Mouse (Mus musculus): ENCODE results near the gene Tnrc6c. TPM values are rescaled to one million over a fixed set of nuclear protein-coding genes. Genes with fewer than 3 reads are reported as not detected.

The Tnrc6c gene
- polyA plus RNA-seq, 1 experiment, result 14.9 TPM

- Histone ChIP-seq H3K27ac (ENCODE audit: insufficient read depth, low read depth, low read length) (no peak overlapping the region), H3K4me1 (ENCODE audit: control insufficient read depth, insufficient read depth, low read length) (0 out of 2 replicates have a peak, but pooled peaks cover 7% of the 10 kb centered on the region), H3K36me3 (ENCODE audit: control insufficient read depth, insufficient read depth, low read length) (no peaks in the 10 kb centered on the region), H3K27me3 (replicated peaks; ENCODE audit: control insufficient read depth, insufficient read depth, low read length) (no peaks in the 10 kb centered on the region), H3K4me3 (ENCODE audit: insufficient read depth, low read depth, low read length) (no peak overlapping the region)
- no peak for TF ChIP-seq CTCF (conservative IDR thresholded peaks at IDR 0.05; ENCODE audit: insufficient read depth, insufficient read length, low read depth, low read length)
- DNase-seq, result no peak
Observed at GRCm38 (mm10) chr11:117663810-117664139, 9.7 kb downstream of the Tnrc6c start.

- 69% methylated on average over 3 of the region's 3 CpGs for WGBS
- H3K27me3 ChIP-seq (replicated peaks; ENCODE audit: control insufficient read depth, insufficient read depth, low read length), result no peaks in the 10 kb centered on the region
- no peaks in the 10 kb centered on the region for H3K36me3 ChIP-seq (ENCODE audit: control insufficient read depth, insufficient read depth, low read length)
- TF ChIP-seq POLR2A (IDR thresholded peaks at IDR 0.05; ENCODE audit: low read depth, low read length) (no peak), CTCF (conservative IDR thresholded peaks at IDR 0.05; ENCODE audit: insufficient read depth, insufficient read length, low read depth, low read length) (no peak)
- H3K4me3 ChIP-seq (ENCODE audit: insufficient read depth, low read depth, low read length), result no peak overlapping the region
- no peak overlapping the region for H3K27ac ChIP-seq (ENCODE audit: insufficient read depth, low read depth, low read length)
- DNase-seq, result no peak
- H3K4me1 ChIP-seq (ENCODE audit: control insufficient read depth, insufficient read depth, low read length), result 0 out of 2 replicates have a peak, but pooled peaks cover 7% of the 10 kb centered on the region
Observed at GRCm38 (mm10) chr11:117665189-117665588, 11.1 kb downstream of the Tnrc6c start.

- no peaks in the 10 kb centered on the region for H3K36me3 ChIP-seq (ENCODE audit: control insufficient read depth, insufficient read depth, low read length)
- H3K4me1 ChIP-seq (ENCODE audit: control insufficient read depth, insufficient read depth, low read length), result 0 out of 2 replicates have a peak, but pooled peaks cover 7% of the 10 kb centered on the region
- H3K27ac ChIP-seq (ENCODE audit: insufficient read depth, low read depth, low read length), result no peak overlapping the region
- no peak for DNase-seq
- no peak overlapping the region for H3K4me3 ChIP-seq (ENCODE audit: insufficient read depth, low read depth, low read length)
- no peaks in the 10 kb centered on the region for H3K27me3 ChIP-seq (replicated peaks; ENCODE audit: control insufficient read depth, insufficient read depth, low read length)
- TF ChIP-seq POLR2A (IDR thresholded peaks at IDR 0.05; ENCODE audit: low read depth, low read length) (no peak), CTCF (conservative IDR thresholded peaks at IDR 0.05; ENCODE audit: insufficient read depth, insufficient read length, low read depth, low read length) (no peak)
Observed at GRCm38 (mm10) chr11:117666563-117666962, 12.5 kb downstream of the Tnrc6c start.

GRCm38 (mm10) chr11:117667152-117667551 lies 13.1 kb downstream of the Tnrc6c start:
- Histone ChIP-seq H3K27me3 (replicated peaks; ENCODE audit: control insufficient read depth, insufficient read depth, low read length) (no peaks in the 10 kb centered on the region), H3K4me3 (ENCODE audit: insufficient read depth, low read depth, low read length) (no peak overlapping the region), H3K36me3 (ENCODE audit: control insufficient read depth, insufficient read depth, low read length) (no peaks in the 10 kb centered on the region), H3K4me1 (ENCODE audit: control insufficient read depth, insufficient read depth, low read length) (0 out of 2 replicates have a peak, but pooled peaks cover 7% of the 10 kb centered on the region), H3K27ac (ENCODE audit: insufficient read depth, low read depth, low read length) (no peak overlapping the region)
- no peak for TF ChIP-seq CTCF (conservative IDR thresholded peaks at IDR 0.05; ENCODE audit: insufficient read depth, insufficient read length, low read depth, low read length)
- no peak for TF ChIP-seq POLR2A (IDR thresholded peaks at IDR 0.05; ENCODE audit: low read depth, low read length)
- 87% methylated on average over 5 of the region's 5 CpGs for WGBS
- DNase-seq, result no peak

- Histone ChIP-seq H3K27me3 (replicated peaks; ENCODE audit: control insufficient read depth, insufficient read depth, low read length) (no peaks in the 10 kb centered on the region), H3K4me1 (ENCODE audit: control insufficient read depth, insufficient read depth, low read length) (0 out of 2 replicates have a peak, but pooled peaks cover 7% of the 10 kb centered on the region), H3K36me3 (ENCODE audit: control insufficient read depth, insufficient read depth, low read length) (no peaks in the 10 kb centered on the region), H3K4me3 (ENCODE audit: insufficient read depth, low read depth, low read length) (no peak overlapping the region), H3K27ac (ENCODE audit: insufficient read depth, low read depth, low read length) (no peak overlapping the region)
- 36% methylated on average over 5 of the region's 5 CpGs for WGBS
- TF ChIP-seq CTCF (conservative IDR thresholded peaks at IDR 0.05; ENCODE audit: insufficient read depth, insufficient read length, low read depth, low read length), result no peak
- TF ChIP-seq POLR2A (IDR thresholded peaks at IDR 0.05; ENCODE audit: low read depth, low read length), result no peak
- no peak for DNase-seq
Observed at GRCm38 (mm10) chr11:117667825-117668224, 13.7 kb downstream of the Tnrc6c start.

- H3K4me3 ChIP-seq (ENCODE audit: insufficient read depth, low read depth, low read length), result no peak overlapping the region
- DNase-seq, result no peak
- WGBS, result 89% methylated on average over 5 of the region's 5 CpGs
- TF ChIP-seq POLR2A (IDR thresholded peaks at IDR 0.05; ENCODE audit: low read depth, low read length), result no peak
- TF ChIP-seq CTCF (conservative IDR thresholded peaks at IDR 0.05; ENCODE audit: insufficient read depth, insufficient read length, low read depth, low read length), result no peak
- H3K27ac ChIP-seq (ENCODE audit: insufficient read depth, low read depth, low read length), result no peak overlapping the region
- peaks cover 10% of the 10 kb centered on the region; the same call in 1 of the 2 replicates for H3K4me1 ChIP-seq (ENCODE audit: control insufficient read depth, insufficient read depth, low read length)
- H3K36me3 ChIP-seq (ENCODE audit: control insufficient read depth, insufficient read depth, low read length), result no peaks in the 10 kb centered on the region
- H3K27me3 ChIP-seq (replicated peaks; ENCODE audit: control insufficient read depth, insufficient read depth, low read length), result no peaks in the 10 kb centered on the region
Observed at GRCm38 (mm10) chr11:117671626-117672025, 17.5 kb downstream of the Tnrc6c start.

GRCm38 (mm10) chr11:117674531-117674930 lies 20.4 kb downstream of the Tnrc6c start:
- peak; percentile 31 for TF ChIP-seq CTCF (conservative IDR thresholded peaks at IDR 0.05; ENCODE audit: insufficient read depth, insufficient read length, low read depth, low read length)
- TF ChIP-seq POLR2A (IDR thresholded peaks at IDR 0.05; ENCODE audit: low read depth, low read length), result no peak

More at GRCm38 (mm10) chr11:117674531-117674930, 20.4 kb downstream of the Tnrc6c start:
- Histone ChIP-seq H3K4me3 (ENCODE audit: insufficient read depth, low read depth, low read length) (no peak overlapping the region), H3K27me3 (replicated peaks; ENCODE audit: control insufficient read depth, insufficient read depth, low read length) (no peaks in the 10 kb centered on the region), H3K36me3 (ENCODE audit: control insufficient read depth, insufficient read depth, low read length) (no peaks in the 10 kb centered on the region), H3K4me1 (ENCODE audit: control insufficient read depth, insufficient read depth, low read length) (peaks cover 6% of the 10 kb centered on the region; the same call in 1 of the 2 replicates), H3K27ac (ENCODE audit: insufficient read depth, low read depth, low read length) (no peak overlapping the region)
- WGBS, result 94% methylated on average over 1 of the region's 1 CpGs
- no peak for DNase-seq

Measured in kidney, adult 2 months (tissue).